Mouse (Mus musculus) thymus, postnatal 36 days (tissue): ENCODE data around the gene Coch.
"Not testable (repeated sequence)": the region's sequence is repeated elsewhere in the genome, so short reads cannot be mapped to it uniquely, and the experiment has no call there.

Experiments
- DNase-seq, 2 experiments: peaks; one replicate each; pipeline ENCODE4 v3.0.0; 2022; ENCODE audit warnings: mixed read lengths in 2 of 2

Coch gene

DNA sequence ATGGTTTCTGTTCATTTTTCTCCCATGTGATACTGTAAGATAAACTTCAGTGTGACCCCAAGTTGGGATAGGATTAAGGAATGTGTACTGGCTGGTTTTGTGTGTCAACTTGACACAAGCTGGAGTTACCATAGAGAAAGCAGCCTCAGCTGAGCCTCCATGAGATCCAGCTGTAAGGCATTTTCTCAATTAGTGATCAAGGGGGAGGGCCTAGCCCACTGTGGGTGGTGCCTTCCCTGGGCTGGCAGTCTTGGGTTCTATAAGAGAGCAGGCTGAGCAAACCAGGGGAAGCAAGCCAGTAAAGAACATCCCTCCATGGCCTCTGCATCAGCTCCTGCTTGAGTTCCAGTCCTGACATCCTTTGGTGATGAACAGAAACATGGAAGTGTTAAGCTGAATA is 56.3 kb downstream of the Coch start:
- not testable (repeated sequence) for DNase-seq
